Comparison of ENCODE assay signal across 10 mouse cellular contexts in the genomic region with DNA sequence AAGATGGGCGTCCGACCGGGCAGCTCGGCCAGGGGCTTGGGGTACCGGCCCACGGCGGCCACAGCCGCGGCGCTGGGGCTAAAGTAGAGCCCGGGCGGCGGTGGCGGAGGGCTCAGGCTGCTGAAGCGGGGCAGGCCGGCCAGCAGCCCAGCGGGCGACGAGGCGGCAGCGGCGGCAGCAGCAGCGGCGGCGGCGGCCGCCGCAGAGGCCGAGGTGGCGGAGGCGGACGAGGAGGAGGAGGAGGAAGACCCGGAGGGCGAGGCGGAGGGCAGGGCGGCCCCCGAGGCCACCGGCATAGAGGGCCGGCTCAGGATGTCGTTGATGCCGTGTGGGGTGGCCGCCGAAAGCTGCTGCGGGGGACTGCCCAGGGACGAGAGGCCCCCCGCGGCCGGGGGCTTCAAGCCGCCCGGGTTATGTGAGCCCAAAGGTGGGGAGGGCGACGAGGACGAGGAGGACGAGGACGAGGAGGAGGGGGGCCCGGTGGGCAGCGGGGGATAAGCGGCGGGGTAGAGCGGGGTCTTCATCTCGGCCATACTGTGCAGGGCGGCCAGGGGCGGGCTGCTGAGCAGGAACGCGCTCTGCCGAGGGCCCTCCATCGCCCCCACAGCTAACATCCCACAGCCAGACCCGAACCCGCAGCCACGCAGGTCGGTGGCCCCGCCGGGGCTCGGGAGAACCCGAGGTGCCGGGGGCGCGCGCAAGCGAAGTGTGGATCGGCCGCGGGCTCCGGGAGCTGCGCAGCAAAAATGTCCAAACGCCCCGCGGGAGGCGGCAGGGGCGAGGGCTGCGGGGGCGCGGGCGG. TPM values are rescaled to one million over a fixed set of nuclear protein-coding genes. Genes with fewer than 3 reads are reported as not detected.
DNase-seq lines count a peak whose midpoint lies in the region; ATAC-seq lines count a peak whose summit lies in the region.
"Had no signal": no experiment of that assay in that cellular context is flagged by ENCODE, and none has a peak within 500 bp of the region (broad histone marks: within the 10 kb centered on the region; RNA-seq: fewer than 3 reads in every experiment).

No protein-coding gene starts in this region.

- no peak for ATAC-seq in heart, embryonic 12.5 days (ENCODE audit: insufficient number of reproducible peaks, low FRiP score)
- ATAC-seq in hindbrain, embryonic 11.5 days (ENCODE audit: low FRiP score): no peak
- 0 out of 2 replicates have a peak, but pooled peaks have one; percentile 10 for ATAC-seq in midbrain, embryonic 11.5 days (ENCODE audit: low FRiP score)

- H3K4me1 ChIP-seq in heart, embryonic 12.5 days (replicated peaks): peaks cover 27% of the 10 kb centered on the region
- peaks cover 36% of the 10 kb centered on the region for H3K4me1 ChIP-seq in embryonic facial prominence, embryonic 10.5 days
- peaks cover 11% of the 10 kb centered on the region for H3K4me1 ChIP-seq in hindbrain, embryonic 11.5 days (replicated peaks; ENCODE audit: control insufficient read depth, insufficient read depth, low read length)
- H3K4me1 ChIP-seq in midbrain, embryonic 11.5 days (ENCODE audit: control insufficient read depth, insufficient read depth, low read length): peaks cover 30% of the 10 kb centered on the region

- H3K9ac ChIP-seq in heart, embryonic 12.5 days: peak overlapping the region; percentile 6
- H3K9ac ChIP-seq in hindbrain, embryonic 11.5 days (ENCODE audit: low read depth, low read length): peak overlapping the region; percentile 66
- peak overlapping the region; percentile 72 for H3K9ac ChIP-seq in midbrain, embryonic 11.5 days (ENCODE audit: low read length)

- H3K4me3 ChIP-seq in heart, embryonic 12.5 days: peak overlapping the region; percentile 45
- peak overlapping the region; percentile 58 for H3K4me3 ChIP-seq in embryonic facial prominence, embryonic 10.5 days
- peak overlapping the region; percentile 54 for H3K4me3 ChIP-seq in hindbrain, embryonic 11.5 days (ENCODE audit: low read depth, low read length)
- peak overlapping the region; percentile 53 for H3K4me3 ChIP-seq in midbrain, embryonic 11.5 days (ENCODE audit: low read depth, low read length)

- DNase-seq in heart, adult 9 months (ENCODE audit: low spot score in 2 of 2): no peak
- no peak for DNase-seq in embryonic facial prominence, embryonic 10.5 days (ENCODE audit: low spot score)
- no peak for DNase-seq in hindbrain, embryonic 11.5 days (ENCODE audit: low spot score)
- peak; percentile 92 for DNase-seq in midbrain, embryonic 11.5 days (ENCODE audit: low spot score, missing footprints)
- DNase-seq in left cerebral cortex, adult 8-10 months (ENCODE audit: low spot score in 2 of 2): no peak
- no peak for DNase-seq in retina, embryonic 14.5 days (ENCODE audit: low spot score)
- DNase-seq in frontal cortex, postnatal 14 days (ENCODE audit: low spot score in 2 of 2): no peak
- DNase-seq: cerebellum, adult 9-10 months; layer of hippocampus, postnatal 36 days had no signal

- no peaks in the 10 kb centered on the region for H3K9me3 ChIP-seq in heart, embryonic 12.5 days (replicated peaks)
- no peaks in the 10 kb centered on the region for H3K9me3 ChIP-seq in embryonic facial prominence, embryonic 10.5 days
- H3K9me3 ChIP-seq in hindbrain, embryonic 11.5 days (ENCODE audit: control insufficient read depth, low read length): no peaks in the 10 kb centered on the region
- no peaks in the 10 kb centered on the region for H3K9me3 ChIP-seq in midbrain, embryonic 11.5 days (ENCODE audit: control insufficient read depth, low read length)

- H3K27ac ChIP-seq in heart, embryonic 12.5 days (ENCODE audit: poor library complexity, severe bottlenecking): no peak overlapping the region
- peak overlapping the region; percentile 74 for H3K27ac ChIP-seq in embryonic facial prominence, embryonic 10.5 days (replicated peaks)
- peak overlapping the region; percentile 82 for H3K27ac ChIP-seq in hindbrain, embryonic 11.5 days (ENCODE audit: low read depth, low read length)
- peak overlapping the region; percentile 75 for H3K27ac ChIP-seq in midbrain, embryonic 11.5 days (ENCODE audit: low read depth, low read length)

- no peaks in the 10 kb centered on the region for H3K36me3 ChIP-seq in heart, embryonic 12.5 days
- H3K36me3 ChIP-seq in embryonic facial prominence, embryonic 10.5 days (replicated peaks): no peaks in the 10 kb centered on the region
- H3K36me3 ChIP-seq in hindbrain, embryonic 11.5 days (ENCODE audit: control insufficient read depth, insufficient read depth, low read length): no peaks in the 10 kb centered on the region
- no peaks in the 10 kb centered on the region for H3K36me3 ChIP-seq in midbrain, embryonic 11.5 days (ENCODE audit: control insufficient read depth, insufficient read depth, low read length)

- peak overlapping the region; percentile 73 for H3K4me2 ChIP-seq in heart, embryonic 12.5 days
- H3K4me2 ChIP-seq in hindbrain, embryonic 11.5 days (replicated peaks; ENCODE audit: low read depth, low read length): peak overlapping the region; percentile 49
- H3K4me2 ChIP-seq in midbrain, embryonic 11.5 days: peak overlapping the region; percentile 56

- under 1% methylated on average over 92 of the region's 94 CpGs for WGBS in heart, embryonic 12.5 days
- WGBS in embryonic facial prominence, embryonic 10.5 days: under 1% methylated on average over 94 of the region's 94 CpGs
- WGBS in hindbrain, embryonic 11.5 days: 0% methylated on average over 52 of the region's 94 CpGs
- under 1% methylated on average over 70 of the region's 94 CpGs for WGBS in midbrain, embryonic 11.5 days

- H3K27me3 ChIP-seq in heart, embryonic 12.5 days (replicated peaks): peaks cover 81% of the 10 kb centered on the region
- peaks cover 100% of the 10 kb centered on the region for H3K27me3 ChIP-seq in embryonic facial prominence, embryonic 10.5 days (replicated peaks; ENCODE audit: low read depth, poor library complexity, severe bottlenecking)
- peaks cover 77% of the 10 kb centered on the region for H3K27me3 ChIP-seq in hindbrain, embryonic 11.5 days (ENCODE audit: control insufficient read depth, insufficient read depth, low read length)
- H3K27me3 ChIP-seq in midbrain, embryonic 11.5 days (ENCODE audit: control insufficient read depth, insufficient read depth, low read length): peaks cover 92% of the 10 kb centered on the region

RNA-seq across cellular contexts. Expression of gene Nkx6-1, which starts 1.0 kb away (rescaled TPM):
- 0.05 TPM in 1 of 2 replicates, not detected in the other for polyA plus RNA-seq in heart, embryonic 12.5 days (2016; fragmentation: Nextera tagmentation; extraction: Ambion mirVana)
- 0.87 and 4.2 TPM in 2 replicates for polyA plus RNA-seq in embryonic facial prominence, embryonic 10.5 days (2016; fragmentation: Nextera tagmentation; extraction: Ambion mirVana)
- 9.8 and 14.7 TPM in 2 replicates for polyA plus RNA-seq in hindbrain, embryonic 11.5 days (2014; fragmentation: Nextera tagmentation; extraction: Ambion mirVana)
- polyA plus RNA-seq in midbrain, embryonic 11.5 days (2014; fragmentation: Nextera tagmentation; extraction: Ambion mirVana): 9.3 and 10.5 TPM in 2 replicates
- total RNA-seq in left cerebral cortex, adult 8-10 months (2022): under 1 TPM in 3 of 4 experiments, not detected in 1; 0.11 to 0.33 (median 0.27) TPM

Comparison
In these comparisons a context has a peak if more than half of its experiments do, and no peak if none do; other contexts are left out.
1. H3K9ac ChIP-seq: peak in every context shown above with its lines; median percentile 72 in midbrain, embryonic 11.5 days; 66 in hindbrain, embryonic 11.5 days; 6 in heart, embryonic 12.5 days.